Mouse (Mus musculus): ENCODE data around the gene Rcc1l. TPM values are rescaled to one million over a fixed set of nuclear protein-coding genes. Genes with fewer than 3 reads are reported as not detected.

Rcc1l gene
- polyA plus RNA-seq, 1 experiment from 2014 or later = 30.3 TPM

GRCm38 (mm10) chr5:134168033-134168432 lies 8.5 kb downstream of the Rcc1l start:
- no peak overlapping the region for H3K27ac ChIP-seq
- H3K27me3 ChIP-seq = no peaks in the 10 kb centered on the region
- WGBS = 87% methylated on average over 9 of the region's 9 CpGs
- H3K4me1 ChIP-seq = peaks cover 7% of the 10 kb centered on the region
- H3K9ac ChIP-seq = no peak overlapping the region
- H3K4me2 ChIP-seq = no peak overlapping the region
- no peaks in the 10 kb centered on the region for H3K9me3 ChIP-seq
- peaks cover 15% of the 10 kb centered on the region for H3K36me3 ChIP-seq
- ATAC-seq (ENCODE audit: borderline replicate concordance, extremely low read depth, low FRiP score, low TSS enrichment) = no peak
- no peak overlapping the region for H3K4me3 ChIP-seq

GRCm38 (mm10) chr5:134166642-134167041 lies 9.9 kb downstream of the Rcc1l start:
- no peak for ATAC-seq (ENCODE audit: borderline replicate concordance, extremely low read depth, low FRiP score, low TSS enrichment)
- Histone ChIP-seq H3K9ac (no peak overlapping the region), H3K4me2 (no peak overlapping the region), H3K36me3 (peaks cover 20% of the 10 kb centered on the region), H3K9me3 (no peaks in the 10 kb centered on the region), H3K27me3 (no peaks in the 10 kb centered on the region), H3K4me3 (no peak overlapping the region), H3K27ac (no peak overlapping the region), H3K4me1 (peaks cover 7% of the 10 kb centered on the region)
- 84% methylated on average over 7 of the region's 7 CpGs for WGBS

- no peak overlapping the region for H3K27ac ChIP-seq
- H3K9me3 ChIP-seq = no peaks in the 10 kb centered on the region
- H3K4me1 ChIP-seq = peaks cover 7% of the 10 kb centered on the region
- H3K27me3 ChIP-seq = no peaks in the 10 kb centered on the region
- no peak overlapping the region for H3K9ac ChIP-seq
- H3K4me3 ChIP-seq = no peak overlapping the region
- peaks cover 34% of the 10 kb centered on the region for H3K36me3 ChIP-seq
- 62% methylated on average over 5 of the region's 5 CpGs for WGBS
- no peak overlapping the region for H3K4me2 ChIP-seq
- ATAC-seq (ENCODE audit: borderline replicate concordance, extremely low read depth, low FRiP score, low TSS enrichment) = no peak
These were observed 11.9 kb downstream of the Rcc1l start for GRCm38 (mm10) chr5:134164688-134165087.

GRCm38 (mm10) chr5:134155916-134156466 lies 20.6 kb downstream of the Rcc1l start:
- 82% methylated on average over 7 of the region's 7 CpGs for WGBS
- no peak overlapping the region for H3K27ac ChIP-seq
- peaks cover 45% of the 10 kb centered on the region for H3K36me3 ChIP-seq
- H3K9me3 ChIP-seq = no peaks in the 10 kb centered on the region
- no peak overlapping the region for H3K4me3 ChIP-seq
- H3K9ac ChIP-seq = no peak overlapping the region
- no peak for ATAC-seq (ENCODE audit: borderline replicate concordance, extremely low read depth, low FRiP score, low TSS enrichment)
- H3K4me1 ChIP-seq = no peaks in the 10 kb centered on the region
- no peaks in the 10 kb centered on the region for H3K27me3 ChIP-seq
- H3K4me2 ChIP-seq = no peak overlapping the region

GRCm38 (mm10) chr5:134151895-134152294 lies 24.7 kb downstream of the Rcc1l start:
- 65% methylated on average over 11 of the region's 11 CpGs for WGBS
- Histone ChIP-seq H3K9ac (no peak overlapping the region), H3K4me3 (no peak overlapping the region), H3K36me3 (peaks cover 32% of the 10 kb centered on the region), H3K4me2 (no peak overlapping the region), H3K27me3 (no peaks in the 10 kb centered on the region), H3K27ac (no peak overlapping the region), H3K9me3 (no peaks in the 10 kb centered on the region), H3K4me1 (no peaks in the 10 kb centered on the region)
- no peak for ATAC-seq (ENCODE audit: borderline replicate concordance, extremely low read depth, low FRiP score, low TSS enrichment)

- WGBS = 84% methylated on average over 4 of the region's 4 CpGs
- Histone ChIP-seq H3K9ac (no peak overlapping the region), H3K9me3 (no peaks in the 10 kb centered on the region), H3K27ac (no peak overlapping the region; the same call in 1 of the 2 replicates), H3K36me3 (peaks cover 14% of the 10 kb centered on the region), H3K27me3 (no peaks in the 10 kb centered on the region), H3K4me3 (no peak overlapping the region), H3K4me1 (no peaks in the 10 kb centered on the region), H3K4me2 (no peak overlapping the region)
- no peak for ATAC-seq (ENCODE audit: borderline replicate concordance, extremely low read depth, low FRiP score, low TSS enrichment)
These were observed 28.4 kb downstream of the Rcc1l start for GRCm38 (mm10) chr5:134148153-134148552.

GRCm38 (mm10) chr5:134147194-134147753 lies 29.3 kb downstream of the Rcc1l start:
- Histone ChIP-seq H3K9me3 (no peaks in the 10 kb centered on the region), H3K36me3 (peaks cover 14% of the 10 kb centered on the region), H3K4me1 (no peaks in the 10 kb centered on the region), H3K27me3 (no peaks in the 10 kb centered on the region), H3K4me2 (no peak overlapping the region), H3K4me3 (no peak overlapping the region), H3K27ac (peak overlapping the region; percentile 20; the same call in 1 of the 2 replicates), H3K9ac (no peak overlapping the region)
- ATAC-seq (ENCODE audit: borderline replicate concordance, extremely low read depth, low FRiP score, low TSS enrichment) = peak; percentile 58; the same call in 1 of the 2 replicates
- 64% methylated on average over 10 of the region's 10 CpGs for WGBS

GRCm38 (mm10) chr5:134144986-134145385 lies 31.6 kb downstream of the Rcc1l start:
- 92% methylated on average over 8 of the region's 8 CpGs for WGBS
- H3K4me2 ChIP-seq = no peak overlapping the region
- H3K36me3 ChIP-seq = peaks cover 3% of the 10 kb centered on the region
- ATAC-seq (ENCODE audit: borderline replicate concordance, extremely low read depth, low FRiP score, low TSS enrichment) = no peak
- no peaks in the 10 kb centered on the region for H3K9me3 ChIP-seq
- H3K4me1 ChIP-seq = no peaks in the 10 kb centered on the region
- no peaks in the 10 kb centered on the region for H3K27me3 ChIP-seq
- no peak overlapping the region for H3K9ac ChIP-seq
- H3K27ac ChIP-seq = no peak overlapping the region
- no peak overlapping the region for H3K4me3 ChIP-seq

GRCm38 (mm10) chr5:134142381-134142780 lies 34.2 kb downstream of the Rcc1l start:
- no peaks in the 10 kb centered on the region for H3K36me3 ChIP-seq
- H3K4me3 ChIP-seq = no peak overlapping the region
- no peaks in the 10 kb centered on the region for H3K4me1 ChIP-seq
- no peak for ATAC-seq (ENCODE audit: borderline replicate concordance, extremely low read depth, low FRiP score, low TSS enrichment)
- H3K27me3 ChIP-seq = no peaks in the 10 kb centered on the region
- H3K9me3 ChIP-seq = no peaks in the 10 kb centered on the region
- H3K4me2 ChIP-seq = no peak overlapping the region
- H3K27ac ChIP-seq = no peak overlapping the region
- no peak overlapping the region for H3K9ac ChIP-seq
- WGBS = 80% methylated on average over 11 of the region's 11 CpGs

- Histone ChIP-seq H3K36me3 (no peaks in the 10 kb centered on the region), H3K4me2 (no peak overlapping the region), H3K4me1 (no peaks in the 10 kb centered on the region), H3K27ac (peak overlapping the region; percentile 42; the same call in 1 of the 2 replicates), H3K9ac (no peak overlapping the region), H3K9me3 (no peaks in the 10 kb centered on the region), H3K27me3 (no peaks in the 10 kb centered on the region), H3K4me3 (no peak overlapping the region)
- WGBS = 39% methylated on average over 7 of the region's 7 CpGs
- ATAC-seq (ENCODE audit: borderline replicate concordance, extremely low read depth, low FRiP score, low TSS enrichment) = no peak
These were observed 35.3 kb downstream of the Rcc1l start for GRCm38 (mm10) chr5:134141236-134141635.

GRCm38 (mm10) chr5:134139429-134139828 lies 37.1 kb downstream of the Rcc1l start:
- Histone ChIP-seq H3K27ac (no peak overlapping the region), H3K36me3 (no peaks in the 10 kb centered on the region), H3K4me3 (no peak overlapping the region), H3K4me1 (no peaks in the 10 kb centered on the region), H3K9me3 (no peaks in the 10 kb centered on the region), H3K4me2 (no peak overlapping the region), H3K27me3 (no peaks in the 10 kb centered on the region), H3K9ac (no peak overlapping the region)
- WGBS = 77% methylated on average over 6 of the region's 6 CpGs
- no peak for ATAC-seq (ENCODE audit: borderline replicate concordance, extremely low read depth, low FRiP score, low TSS enrichment)

GRCm38 (mm10) chr5:134137933-134138332 lies 38.6 kb downstream of the Rcc1l start:
- 86% methylated on average over 5 of the region's 5 CpGs for WGBS
- Histone ChIP-seq H3K4me2 (no peak overlapping the region), H3K36me3 (no peaks in the 10 kb centered on the region)

More at GRCm38 (mm10) chr5:134137933-134138332, 38.6 kb downstream of the Rcc1l start:
- no peak for ATAC-seq (ENCODE audit: borderline replicate concordance, extremely low read depth, low FRiP score, low TSS enrichment)
- H3K9ac ChIP-seq = no peak overlapping the region
- no peaks in the 10 kb centered on the region for H3K4me1 ChIP-seq
- no peak overlapping the region for H3K4me3 ChIP-seq
- H3K27ac ChIP-seq = no peak overlapping the region
- no peaks in the 10 kb centered on the region for H3K27me3 ChIP-seq
- no peaks in the 10 kb centered on the region for H3K9me3 ChIP-seq

Measured in lung, embryonic 15.5 days (tissue).